Mouse (Mus musculus) heart, adult 2 months (tissue): Measurements from ENCODE around the gene Adgrv1.

ENCODE experiments used
- CTCF ChIP-seq: fragments of 200-600 bp; IDR thresholded peaks from 2 replicates; pipeline ENCODE4 v1.8.1; 2022; ENCODE audit warnings: antibody characterized with exemption, mild to moderate bottlenecking, moderate library complexity
- EP300 ChIP-seq: fragments of 200-500 bp; IDR thresholded peaks from 2 replicates; pipeline ENCODE4 v1.6.1; 2011; ENCODE audit warnings: low read depth, low read length, control low read depth; ENCODE audit not compliant: insufficient read depth
- POLR2A ChIP-seq: fragments of 200-500 bp; IDR thresholded peaks from 2 replicates; pipeline ENCODE4 v1.6.1; 2011; ENCODE audit warnings: mild to moderate bottlenecking, low read depth, low read length, control low read depth; ENCODE audit not compliant: insufficient read depth

GRCm38 (mm10) chr13:81142268-81142884, 490.6 kb downstream of the Adgrv1 start:
- TF ChIP-seq POLR2A (no peak), CTCF (no peak), EP300 (no peak)
